Mouse (Mus musculus): ENCODE data around the gene Prss16. TPM values are rescaled to one million over a fixed set of nuclear protein-coding genes. Genes with fewer than 3 reads are reported as not detected.
A peak's percentile ranks its signal among the peaks of the same experiment; 100 is the strongest.

Prss16 gene
- polyA plus RNA-seq, 1 experiment from 2014 or later: 6.3 TPM

DNA sequence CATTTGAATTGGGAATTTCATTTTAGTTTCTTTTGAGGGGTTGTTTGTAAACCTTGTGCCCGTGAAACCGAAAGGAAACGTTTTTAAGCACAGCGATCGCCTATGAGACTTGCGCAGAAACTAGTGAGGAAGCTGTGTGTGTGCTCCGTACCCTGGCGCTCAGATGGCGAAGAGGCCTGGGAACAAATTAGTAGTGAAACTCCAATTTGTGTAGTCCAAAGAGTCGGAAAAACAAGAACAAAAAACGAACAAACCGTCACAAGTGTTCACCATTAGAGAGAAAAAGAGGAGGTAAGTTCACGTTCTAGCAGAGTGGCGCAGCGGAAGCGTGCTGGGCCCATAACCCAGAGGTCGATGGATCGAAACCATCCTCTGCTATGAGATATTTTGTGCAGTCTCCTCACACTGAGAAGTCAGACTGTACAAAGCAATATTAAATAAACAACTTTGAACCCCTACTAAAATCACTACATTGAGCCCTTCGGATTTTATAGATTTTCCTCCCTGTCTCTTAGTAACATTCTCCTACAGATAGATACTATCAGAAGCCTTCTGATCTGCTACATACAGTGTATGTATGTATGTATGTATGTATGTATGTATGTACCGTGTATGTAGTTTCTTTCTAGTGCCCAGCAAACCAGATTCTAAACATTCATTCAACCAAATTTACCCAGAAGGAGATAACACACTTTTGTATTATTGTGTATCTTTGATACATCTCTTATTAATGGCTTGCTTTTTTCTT is 34.6 kb downstream of the Prss16 start:
- CTCF ChIA-PET: interaction anchor here (0.9 to 1.9 kb wide), 18 partner anchors 8 to 93 kb away, joined by 3 to 15 read pairs (median 4); partner anchors contain the start of gene Prss16
- POLR2A ChIA-PET: no interaction called here
- peak; percentile 42 for DNase-seq (ENCODE audit: low read depth, low spot score)
- H3K27me3 ChIP-seq: no peaks in the 10 kb centered on the region
- no peak for TF ChIP-seq CTCF (IDR thresholded peaks at IDR 0.05)
- in situ Hi-C loops (cut with MboI; ENCODE audit: low pct_unique_long_range_greater_than_20kb): loop anchor here (5.0 kb wide), 1 partner anchor 52 kb away; no protein-coding TSS in a partner anchor
- peak; percentile 86 for ATAC-seq

DNA sequence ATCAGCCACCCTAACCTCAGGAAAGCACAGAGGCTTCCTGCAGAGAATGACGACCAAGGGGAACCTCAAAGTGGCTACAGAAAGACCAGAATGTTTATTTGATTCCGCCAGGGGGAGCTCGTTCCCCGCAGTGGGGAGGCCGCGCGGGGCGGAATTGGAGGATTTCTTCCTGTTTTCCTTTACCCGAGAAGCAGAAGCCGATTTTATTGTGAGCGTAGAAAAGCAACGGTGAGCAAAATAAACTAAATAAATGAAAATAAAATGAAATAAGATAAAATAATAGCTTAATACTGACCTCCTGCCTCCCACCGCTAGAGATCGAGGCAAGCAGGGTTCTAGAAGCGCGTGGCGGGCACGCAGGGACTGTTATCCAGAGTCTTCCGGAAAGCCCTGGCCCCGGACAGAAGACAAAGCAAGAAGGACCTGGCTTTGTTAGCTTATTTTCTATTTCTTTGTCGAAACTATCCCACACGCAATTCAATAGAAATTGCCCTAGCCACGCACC is 35.3 kb downstream of the Prss16 start:
- CTCF ChIA-PET: interaction anchor here (0.9 to 1.9 kb wide), 19 partner anchors 8 to 93 kb away, joined by 3 to 15 read pairs (median 4); partner anchors contain the start of gene Prss16
- ATAC-seq (peak; percentile 77), DNase-seq (ENCODE audit: low read depth, low spot score) (peak; percentile 77)
- in situ Hi-C loops (cut with MboI; ENCODE audit: low pct_unique_long_range_greater_than_20kb): loop anchor here (5.0 kb wide), 1 partner anchor 53 kb away; no protein-coding TSS in a partner anchor
- TF ChIP-seq CTCF (IDR thresholded peaks at IDR 0.05): peak; percentile 95
- POLR2A ChIA-PET: no interaction called here
- no peaks in the 10 kb centered on the region for H3K27me3 ChIP-seq

- ATAC-seq (no peak), DNase-seq (ENCODE audit: low read depth, low spot score) (no peak)
- in situ Hi-C loops (cut with MboI; ENCODE audit: low pct_unique_long_range_greater_than_20kb): loop anchor here (5.0 kb wide), 1 partner anchor 56 kb away; no protein-coding TSS in a partner anchor
- TF ChIP-seq CTCF (IDR thresholded peaks at IDR 0.05): no peak
- no peaks in the 10 kb centered on the region for H3K27me3 ChIP-seq
- ChIA-PET POLR2A (interaction anchor here (0.6 kb wide), 1 partner anchor 798 kb away, joined by 10 read pairs; no protein-coding TSS in a partner anchor), CTCF (no interaction called here)
Measured at GRCm38 (mm10) chr13:21971641-21972040, 37.9 kb downstream of the Prss16 start.

DNA sequence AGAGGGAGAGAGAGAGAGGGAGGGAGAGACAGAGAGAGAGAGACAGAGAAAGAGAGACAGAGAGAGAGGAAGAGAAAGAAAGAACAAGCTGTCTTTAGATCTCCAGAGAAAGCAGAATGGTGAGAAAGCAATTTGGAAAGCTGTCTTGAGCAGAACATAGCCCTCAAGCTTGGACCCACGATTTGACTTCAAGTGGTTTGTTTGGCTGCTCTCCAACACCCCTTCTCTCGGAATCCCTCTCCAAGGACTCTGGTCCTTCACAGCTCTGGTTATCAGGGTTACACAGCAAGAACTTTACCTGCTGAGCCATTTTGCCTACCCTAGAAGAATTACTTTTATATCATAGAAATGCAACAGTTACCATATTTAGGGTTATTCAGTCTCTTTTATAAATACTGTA is 39.7 kb downstream of the Prss16 start:
- ATAC-seq: no peak
- no peak for TF ChIP-seq CTCF (IDR thresholded peaks at IDR 0.05)
- POLR2A ChIA-PET: no interaction called here
- no peak for DNase-seq (ENCODE audit: low read depth, low spot score)
- CTCF ChIA-PET: interaction anchor here (1.4 to 2.4 kb wide), 2 partner anchors 12 to 59 kb away, joined by 3 to 7 read pairs; no protein-coding TSS in a partner anchor
- no peaks in the 10 kb centered on the region for H3K27me3 ChIP-seq
- in situ Hi-C loops (cut with MboI; ENCODE audit: low pct_unique_long_range_greater_than_20kb): loop anchor here (5.0 kb wide), 1 partner anchor 57 kb away; no protein-coding TSS in a partner anchor

- POLR2A ChIA-PET: interaction anchor here (0.7 kb wide), 2 partner anchors 60 to 71 kb away, joined by 3 to 9 read pairs; no protein-coding TSS in a partner anchor
- no peak for DNase-seq (ENCODE audit: low read depth, low spot score)
- TF ChIP-seq CTCF (IDR thresholded peaks at IDR 0.05): no peak
- in situ Hi-C loops (cut with MboI; ENCODE audit: low pct_unique_long_range_greater_than_20kb): no loop called here
- ATAC-seq: no peak
- no peaks in the 10 kb centered on the region for H3K27me3 ChIP-seq
- CTCF ChIA-PET: interaction anchor here (1.4 to 2.4 kb wide), 2 partner anchors 11 to 59 kb away, joined by 3 to 7 read pairs; no protein-coding TSS in a partner anchor
Measured at GRCm38 (mm10) chr13:21969269-21969668, 40.3 kb downstream of the Prss16 start.

Other genes with a start within 250 kb of the Prss16 start
- 1.4 TPM for gene Hist1h1b, start 229.1 kb downstream of the Prss16 start, polyA plus RNA-seq (2021)
- 1.6 TPM for gene Hist1h3i, start 226.4 kb downstream of the Prss16 start, polyA plus RNA-seq (2021)
- gene Hist1h2an, start 222.5 kb downstream of the Prss16 start, polyA plus RNA-seq (2021): 4.5 TPM
- 0.45 TPM for gene Hist1h2bp, start 222.3 kb downstream of the Prss16 start, polyA plus RNA-seq (2021)
- gene Hist1h2bq, start 199.5 kb downstream of the Prss16 start, polyA plus RNA-seq (2021): 35.6 TPM
- not detected for gene Hist1h2ao, start 199.3 kb downstream of the Prss16 start, polyA plus RNA-seq (2021)
- gene Hist1h4m, start 198.0 kb downstream of the Prss16 start, polyA plus RNA-seq (2021): 1.0 TPM
- gene Hist1h4n, start 177.5 kb downstream of the Prss16 start, polyA plus RNA-seq (2021): not detected
- 0.60 TPM for gene Hist1h2ap, start 176.2 kb downstream of the Prss16 start, polyA plus RNA-seq (2021)
- gene Hist1h2br, start 176.0 kb downstream of the Prss16 start, polyA plus RNA-seq (2021): 36.6 TPM
- gene Zfp184, start 64.6 kb downstream of the Prss16 start, polyA plus RNA-seq (2021): 7.7 TPM
- gene Pom121l2, start 28.5 kb downstream of the Prss16 start, polyA plus RNA-seq (2021): not detected
- 1.6 TPM for gene Hist1h2ah, start 25.8 kb upstream of the Prss16 start, polyA plus RNA-seq (2021)
- 15.2 TPM for gene Hist1h2bk, start 26.1 kb upstream of the Prss16 start, polyA plus RNA-seq (2021)
- gene Hist1h4i, start 31.6 kb upstream of the Prss16 start, polyA plus RNA-seq (2021): 10.2 TPM
- gene Hist1h2ag, start 33.2 kb upstream of the Prss16 start, polyA plus RNA-seq (2021): not detected
- gene Hist1h2bj, start 33.5 kb upstream of the Prss16 start, polyA plus RNA-seq (2021): not detected
- not detected for gene Vmn1r188, start 74.7 kb upstream of the Prss16 start, polyA plus RNA-seq (2021)
- not detected for gene Vmn1r189, start 96.1 kb upstream of the Prss16 start, polyA plus RNA-seq (2021)
- gene Vmn1r191, start 174.2 kb upstream of the Prss16 start, polyA plus RNA-seq (2021): not detected
- gene Vmn1r192, start 181.4 kb upstream of the Prss16 start, polyA plus RNA-seq (2021): not detected
- not detected for gene Vmn1r193, start 213.4 kb upstream of the Prss16 start, polyA plus RNA-seq (2021)
- not detected for gene Vmn1r194, start 234.5 kb upstream of the Prss16 start, polyA plus RNA-seq (2021)